Mouse (Mus musculus): Measurements from ENCODE around the gene B4galnt3. TPM values are rescaled to one million over a fixed set of nuclear protein-coding genes. Genes with fewer than 3 reads are reported as not detected.

The B4galnt3 gene
- polyA plus RNA-seq, 1 experiment from 2014 or later = not detected

GRCm38 (mm10) chr6:120264151-120264550, 30.2 kb downstream of the B4galnt3 start:
- H3K4me3 ChIP-seq = no peak overlapping the region
- no peak overlapping the region for H3K9ac ChIP-seq
- no peak for ATAC-seq
- no peak overlapping the region for H3K4me2 ChIP-seq
- no peaks in the 10 kb centered on the region for H3K36me3 ChIP-seq (ENCODE audit: poor library complexity, severe bottlenecking)
- H3K9me3 ChIP-seq (replicated peaks) = no peaks in the 10 kb centered on the region
- 73% methylated on average over 6 of the region's 6 CpGs for WGBS
- H3K27ac ChIP-seq = no peak overlapping the region
- no peaks in the 10 kb centered on the region for H3K27me3 ChIP-seq
- H3K4me1 ChIP-seq = no peaks in the 10 kb centered on the region

- H3K27ac ChIP-seq = no peak overlapping the region
- ATAC-seq = no peak
- H3K27me3 ChIP-seq = no peaks in the 10 kb centered on the region
- 83% methylated on average over 7 of the region's 7 CpGs for WGBS
- no peak overlapping the region for H3K4me2 ChIP-seq
- no peaks in the 10 kb centered on the region for H3K36me3 ChIP-seq (ENCODE audit: poor library complexity, severe bottlenecking)
- H3K9ac ChIP-seq = no peak overlapping the region
- no peaks in the 10 kb centered on the region for H3K4me1 ChIP-seq
- no peak overlapping the region for H3K4me3 ChIP-seq
- H3K9me3 ChIP-seq (replicated peaks) = no peaks in the 10 kb centered on the region
These were observed 30.8 kb downstream of the B4galnt3 start for GRCm38 (mm10) chr6:120263608-120264007.

GRCm38 (mm10) chr6:120262886-120263531, 31.4 kb downstream of the B4galnt3 start:
- Histone ChIP-seq H3K9ac (no peak overlapping the region), H3K4me3 (no peak overlapping the region), H3K4me1 (no peaks in the 10 kb centered on the region), H3K27me3 (no peaks in the 10 kb centered on the region), H3K27ac (no peak overlapping the region), H3K4me2 (no peak overlapping the region), H3K36me3 (ENCODE audit: poor library complexity, severe bottlenecking) (no peaks in the 10 kb centered on the region), H3K9me3 (replicated peaks) (no peaks in the 10 kb centered on the region)
- no peak for ATAC-seq
- WGBS = 60% methylated on average over 12 of the region's 12 CpGs

GRCm38 (mm10) chr6:120259481-120259880, 34.9 kb downstream of the B4galnt3 start:
- Histone ChIP-seq H3K4me1 (no peaks in the 10 kb centered on the region), H3K9me3 (replicated peaks) (no peaks in the 10 kb centered on the region), H3K4me3 (no peak overlapping the region), H3K27me3 (no peaks in the 10 kb centered on the region), H3K27ac (no peak overlapping the region), H3K9ac (no peak overlapping the region), H3K36me3 (ENCODE audit: poor library complexity, severe bottlenecking) (no peaks in the 10 kb centered on the region), H3K4me2 (no peak overlapping the region)
- WGBS = 30% methylated on average over 9 of the region's 9 CpGs
- no peak for ATAC-seq

- no peak overlapping the region for H3K4me2 ChIP-seq
- H3K4me1 ChIP-seq = no peaks in the 10 kb centered on the region
- no peak overlapping the region for H3K9ac ChIP-seq
- H3K4me3 ChIP-seq = no peak overlapping the region
- no peak overlapping the region for H3K27ac ChIP-seq
- WGBS = 79% methylated on average over 5 of the region's 5 CpGs
- H3K27me3 ChIP-seq = no peaks in the 10 kb centered on the region
- H3K36me3 ChIP-seq (ENCODE audit: poor library complexity, severe bottlenecking) = no peaks in the 10 kb centered on the region
- ATAC-seq = no peak
- no peaks in the 10 kb centered on the region for H3K9me3 ChIP-seq (replicated peaks)
These were observed 37.9 kb downstream of the B4galnt3 start for GRCm38 (mm10) chr6:120256431-120256935.

- no peak for ATAC-seq
- Histone ChIP-seq H3K36me3 (ENCODE audit: poor library complexity, severe bottlenecking) (no peaks in the 10 kb centered on the region), H3K4me3 (no peak overlapping the region), H3K27me3 (no peaks in the 10 kb centered on the region), H3K9me3 (replicated peaks) (no peaks in the 10 kb centered on the region), H3K4me2 (no peak overlapping the region), H3K27ac (no peak overlapping the region), H3K4me1 (no peaks in the 10 kb centered on the region), H3K9ac (no peak overlapping the region)
- WGBS = 95% methylated on average over 12 of the region's 12 CpGs
These were observed 38.7 kb downstream of the B4galnt3 start for GRCm38 (mm10) chr6:120255701-120256100.

- 77% methylated on average over 4 of the region's 4 CpGs for WGBS
- H3K27me3 ChIP-seq = no peaks in the 10 kb centered on the region
- H3K4me2 ChIP-seq = no peak overlapping the region
- H3K9me3 ChIP-seq (replicated peaks) = no peaks in the 10 kb centered on the region
- ATAC-seq = no peak
- no peak overlapping the region for H3K9ac ChIP-seq
- H3K27ac ChIP-seq = no peak overlapping the region
- H3K4me1 ChIP-seq = no peaks in the 10 kb centered on the region
- H3K4me3 ChIP-seq = no peak overlapping the region
- H3K36me3 ChIP-seq (ENCODE audit: poor library complexity, severe bottlenecking) = no peaks in the 10 kb centered on the region
These were observed 39.2 kb downstream of the B4galnt3 start for GRCm38 (mm10) chr6:120255144-120255543.

GRCm38 (mm10) chr6:120254640-120255039, 39.7 kb downstream of the B4galnt3 start:
- Histone ChIP-seq H3K9me3 (replicated peaks) (no peaks in the 10 kb centered on the region), H3K9ac (no peak overlapping the region), H3K36me3 (ENCODE audit: poor library complexity, severe bottlenecking) (no peaks in the 10 kb centered on the region), H3K27ac (no peak overlapping the region), H3K27me3 (no peaks in the 10 kb centered on the region), H3K4me1 (no peaks in the 10 kb centered on the region), H3K4me2 (no peak overlapping the region), H3K4me3 (no peak overlapping the region)
- 53% methylated on average over 4 of the region's 4 CpGs for WGBS
- no peak for ATAC-seq

GRCm38 (mm10) chr6:120252741-120253140, 41.6 kb downstream of the B4galnt3 start:
- no peak overlapping the region for H3K27ac ChIP-seq
- H3K9me3 ChIP-seq (replicated peaks) = no peaks in the 10 kb centered on the region
- H3K4me1 ChIP-seq = no peaks in the 10 kb centered on the region
- 86% methylated on average over 2 of the region's 2 CpGs for WGBS
- H3K36me3 ChIP-seq (ENCODE audit: poor library complexity, severe bottlenecking) = no peaks in the 10 kb centered on the region
- no peak overlapping the region for H3K4me2 ChIP-seq
- no peak for ATAC-seq
- H3K27me3 ChIP-seq = no peaks in the 10 kb centered on the region
- no peak overlapping the region for H3K9ac ChIP-seq
- no peak overlapping the region for H3K4me3 ChIP-seq

- H3K36me3 ChIP-seq (ENCODE audit: poor library complexity, severe bottlenecking) = no peaks in the 10 kb centered on the region
- H3K9me3 ChIP-seq (replicated peaks) = no peaks in the 10 kb centered on the region
- no peaks in the 10 kb centered on the region for H3K27me3 ChIP-seq
- no peak overlapping the region for H3K4me3 ChIP-seq
- H3K27ac ChIP-seq = no peak overlapping the region
- no peak overlapping the region for H3K4me2 ChIP-seq
- ATAC-seq = no peak
- no peaks in the 10 kb centered on the region for H3K4me1 ChIP-seq
- H3K9ac ChIP-seq = no peak overlapping the region
- WGBS = 87% methylated on average over 7 of the region's 7 CpGs
These were observed 43.3 kb downstream of the B4galnt3 start for GRCm38 (mm10) chr6:120251010-120251409.

- WGBS = 71% methylated on average over 5 of the region's 5 CpGs
- no peaks in the 10 kb centered on the region for H3K36me3 ChIP-seq (ENCODE audit: poor library complexity, severe bottlenecking)
These were observed 44.5 kb downstream of the B4galnt3 start for GRCm38 (mm10) chr6:120249831-120250230.

GRCm38 (mm10) chr6:120246676-120247075, 47.7 kb downstream of the B4galnt3 start:
- Histone ChIP-seq H3K27ac (no peak overlapping the region), H3K9me3 (replicated peaks) (no peaks in the 10 kb centered on the region), H3K9ac (no peak overlapping the region), H3K4me1 (no peaks in the 10 kb centered on the region), H3K4me3 (no peak overlapping the region), H3K27me3 (no peaks in the 10 kb centered on the region), H3K36me3 (ENCODE audit: poor library complexity, severe bottlenecking) (no peaks in the 10 kb centered on the region), H3K4me2 (no peak overlapping the region)
- 88% methylated on average over 5 of the region's 5 CpGs for WGBS
- ATAC-seq = no peak

More at GRCm38 (mm10) chr6:120249831-120250230, 44.5 kb downstream of the B4galnt3 start:
- H3K4me1 ChIP-seq = no peaks in the 10 kb centered on the region
- no peak overlapping the region for H3K27ac ChIP-seq
- no peaks in the 10 kb centered on the region for H3K27me3 ChIP-seq
- no peaks in the 10 kb centered on the region for H3K9me3 ChIP-seq (replicated peaks)
- no peak overlapping the region for H3K4me3 ChIP-seq
- no peak for ATAC-seq
- H3K9ac ChIP-seq = no peak overlapping the region
- H3K4me2 ChIP-seq = no peak overlapping the region

GRCm38 (mm10) chr6:120243250-120243649, 51.1 kb downstream of the B4galnt3 start:
- Histone ChIP-seq H3K4me2 (no peak overlapping the region), H3K27ac (no peak overlapping the region), H3K4me1 (no peaks in the 10 kb centered on the region), H3K4me3 (no peak overlapping the region), H3K36me3 (ENCODE audit: poor library complexity, severe bottlenecking) (no peaks in the 10 kb centered on the region), H3K9me3 (replicated peaks) (no peaks in the 10 kb centered on the region), H3K27me3 (no peaks in the 10 kb centered on the region), H3K9ac (no peak overlapping the region)
- no peak for ATAC-seq
- 75% methylated on average over 8 of the region's 8 CpGs for WGBS

All from forebrain, embryonic 13.5 days (tissue).